Mouse (Mus musculus) embryonic fibroblast, embryonic 13.5 days (primary cell): Measurements from ENCODE around the gene Aprt.

Experiments used
- CTCF ChIP-seq: IDR thresholded peaks from 2 replicates; pipeline ENCODE4 v1.5.1; 2011; ENCODE audit warnings: mild to moderate bottlenecking, control low read depth, low read length, moderate library complexity, borderline replicate concordance; ENCODE audit not compliant: insufficient read depth
- POLR2A ChIP-seq: IDR thresholded peaks from 2 replicates; pipeline ENCODE4 v1.6.1; 2011; ENCODE audit warnings: low read depth, mild to moderate bottlenecking, control low read depth, low read length, moderate library complexity

DNA sequence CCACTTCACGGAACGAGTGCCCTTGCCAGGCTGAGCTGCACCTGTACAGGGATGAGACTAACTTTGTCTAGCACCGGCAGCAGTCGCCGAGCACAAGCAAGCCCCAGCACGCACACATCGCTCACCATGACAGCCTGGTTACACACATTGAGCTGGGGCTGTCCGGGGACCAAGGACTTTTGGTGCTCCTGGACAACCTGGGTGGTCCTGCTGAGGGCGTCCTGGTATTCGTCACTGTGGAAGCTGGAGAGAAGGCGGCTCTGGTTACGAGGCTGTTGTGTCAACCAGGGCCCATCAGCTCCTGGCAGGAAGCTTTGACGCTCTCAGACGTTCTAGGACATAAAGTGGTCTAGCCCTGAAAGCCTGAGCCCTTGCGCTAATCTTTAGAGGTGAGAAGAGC, 4.2 kb upstream of the Aprt start:
- TF ChIP-seq CTCF: no peak
- TF ChIP-seq POLR2A: no peak
